Mouse (Mus musculus) myocyte (in vitro differentiated cells): ENCODE results near the gene Ets1.

ENCODE experiments used
- MYOG ChIP-seq, 3 experiments: IDR thresholded peaks; one replicate each; pipeline ENCODE4 v1.6.1; 2011; ENCODE audit warnings: control low read depth in 2 of 3, low read depth in 2 of 3, mild to moderate bottlenecking in 2 of 3; ENCODE audit not compliant: insufficient read length in 2 of 3, control insufficient read depth in 1 of 3, insufficient read depth in 1 of 3
- POLR2A ChIP-seq: IDR thresholded peaks from one replicate; pipeline ENCODE4 v1.6.1; 2011; ENCODE audit warnings: low read depth, mild to moderate bottlenecking, control low read depth, moderate library complexity; ENCODE audit not compliant: insufficient read length
- USF1 ChIP-seq: IDR thresholded peaks from one replicate; pipeline ENCODE4 v1.6.1; 2011; ENCODE audit warnings: low read depth, mild to moderate bottlenecking, control low read depth, moderate library complexity

DNA sequence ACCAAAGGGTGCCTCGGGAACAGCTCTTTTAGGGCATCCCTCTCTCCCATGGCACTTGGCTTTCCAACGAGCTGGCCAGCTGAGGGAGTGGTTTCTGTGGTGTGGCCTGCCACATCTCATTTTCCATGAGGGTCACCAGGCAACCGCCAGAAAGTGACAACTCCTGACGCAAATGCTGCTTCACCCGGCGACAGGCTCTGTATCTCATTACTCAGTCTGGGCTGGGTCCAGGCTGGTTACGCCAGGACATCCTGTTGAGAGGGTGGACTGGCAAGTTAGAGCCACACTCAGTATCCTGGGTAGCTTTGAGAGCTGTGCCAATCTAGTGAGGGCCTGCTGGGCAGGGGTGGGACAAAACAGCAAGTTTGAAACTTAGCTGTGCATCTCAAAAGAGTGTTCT lies 153.3 kb downstream of the Ets1 start:
- TF ChIP-seq MYOG (IDR thresholded peaks at IDR 0.05; ENCODE audit: control insufficient read depth in 1 of 3, insufficient read depth in 1 of 3, insufficient read length in 2 of 3, low read depth in 2 of 3), result no peak
- TF ChIP-seq POLR2A, result no peak
- TF ChIP-seq USF1, result no peak
